Comparison of ENCODE assay signal across 8 mouse cellular contexts in the genomic region with DNA sequence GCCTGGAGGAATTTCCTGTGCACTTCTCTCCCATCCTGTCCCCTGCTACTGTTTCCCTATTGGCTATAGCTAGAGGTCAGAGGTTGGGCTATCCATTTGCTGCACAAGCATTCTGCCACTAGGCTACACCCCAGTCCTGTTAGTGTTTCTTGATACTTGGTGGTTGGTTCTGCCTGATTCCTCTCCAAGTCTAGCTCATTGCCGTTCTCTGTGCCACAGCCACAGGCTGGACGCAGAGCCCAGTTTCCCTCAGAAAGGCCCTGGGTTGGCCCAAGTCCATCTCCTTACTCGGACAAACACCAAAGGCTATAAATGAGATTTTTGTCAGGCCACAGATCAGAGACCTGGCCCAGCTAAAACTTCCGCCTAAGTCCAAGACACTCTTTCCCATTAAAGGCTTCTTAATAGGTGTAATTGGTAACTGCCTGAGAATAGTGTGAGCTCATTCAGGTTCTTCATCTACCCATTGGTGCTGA.
DNase-seq lines count a peak whose midpoint lies in the region; TF ChIP-seq lines count a peak whose summit lies in the region.

No protein-coding gene starts in this region.

- H3K9me3 ChIP-seq in limb, embryonic 10.5 days (replicated peaks): no peaks in the 10 kb centered on the region

- H3K36me3 ChIP-seq in limb, embryonic 10.5 days: no peaks in the 10 kb centered on the region

- 0 out of 2 replicates have a peak, but pooled peaks cover 3% of the 10 kb centered on the region for H3K4me1 ChIP-seq in limb, embryonic 10.5 days

- H3K27me3 ChIP-seq in limb, embryonic 10.5 days (ENCODE audit: low read depth, poor library complexity, severe bottlenecking): no peaks in the 10 kb centered on the region

- no peak overlapping the region for H3K4me3 ChIP-seq in layer of hippocampus, adult 2 months
- no peak overlapping the region for H3K4me3 ChIP-seq in limb, embryonic 10.5 days

- intact Hi-C loops in gastrocnemius, postnatal 14 days (cut with DNase I; ENCODE audit: low total_unique reads): no loop called here

- peak; percentile 17 for DNase-seq in gastrocnemius, postnatal 14 days
- DNase-seq in gastrocnemius, postnatal 25 days: no peak
- DNase-seq in right cerebral cortex, adult 2 months (ENCODE audit: low spot score in 2 of 2): peak; percentile 41 to 43
- DNase-seq in right cerebral cortex, postnatal 14 days: no peak
- DNase-seq in layer of hippocampus, adult 2 months (ENCODE audit: low spot score in 2 of 2): peak; percentile 62 to 76
- no peak for DNase-seq in thymus, postnatal 4 days
- DNase-seq in liver: no peak
- no peak for DNase-seq in limb, embryonic 10.5 days (ENCODE audit: low spot score)

- peak; percentile 60 for TF ChIP-seq CTCF in layer of hippocampus, adult 2 months (conservative IDR thresholded peaks at IDR 0.05)

- peak overlapping the region; percentile 72 for H3K27ac ChIP-seq in layer of hippocampus, adult 2 months
- H3K27ac ChIP-seq in limb, embryonic 10.5 days: no peak overlapping the region

- WGBS in limb, embryonic 10.5 days: 88% methylated on average over 4 of the region's 4 CpGs

Comparison
In these comparisons a context has a peak if more than half of its experiments do, and no peak if none do; other contexts are left out.
1. DNase-seq: peak in gastrocnemius, postnatal 14 days (single experiment), right cerebral cortex, adult 2 months (2 of 2) and layer of hippocampus, adult 2 months (2 of 2); none in gastrocnemius, postnatal 25 days (single experiment), right cerebral cortex, postnatal 14 days (single experiment), thymus, postnatal 4 days (single experiment), liver (single experiment) and limb, embryonic 10.5 days (single experiment).